Mouse (Mus musculus) kidney, adult 2 months (tissue): Measurements from ENCODE around the gene Lyl1. TPM values are rescaled to one million over a fixed set of nuclear protein-coding genes. Genes with fewer than 3 reads are reported as not detected.

Source experiments
- DNase-seq: peaks from one replicate; pipeline ENCODE4 v3.0.0; 2021
- H3K27ac ChIP-seq: fragments of 200-500 bp; 2 replicates; pipeline ENCODE4 v1.5.1; 2012; ENCODE audit warnings: low read depth, low read length, control low read depth, inconsistent platforms; ENCODE audit not compliant: insufficient read depth
- H3K27me3 ChIP-seq: fragments of 200-500 bp; replicated peaks from 2 replicates; pipeline ENCODE4 v1.6.1; 2012; ENCODE audit warnings: mild to moderate bottlenecking, moderate library complexity, low read length, inconsistent platforms; ENCODE audit not compliant: control insufficient read depth, insufficient read depth
- H3K36me3 ChIP-seq: fragments of 200-500 bp; 2 replicates; pipeline ENCODE4 v1.6.1; 2012; ENCODE audit warnings: mild to moderate bottlenecking, moderate library complexity, low read length, inconsistent platforms; ENCODE audit not compliant: control insufficient read depth, insufficient read depth
- H3K4me1 ChIP-seq: fragments of 200-500 bp; 2 replicates; pipeline ENCODE4 v1.6.1; 2011; ENCODE audit warnings: low read length; ENCODE audit not compliant: control insufficient read depth, insufficient read depth
- H3K4me3 ChIP-seq: fragments of 200-500 bp; 2 replicates; pipeline ENCODE4 v1.5.1; 2011; ENCODE audit warnings: mild to moderate bottlenecking, low read depth, low read length, control low read depth; ENCODE audit not compliant: insufficient read depth
- CTCF ChIP-seq: fragments of 200-500 bp; conservative IDR thresholded peaks from 2 replicates; pipeline ENCODE4 v1.5.1; 2011; ENCODE audit warnings: low read depth, mild to moderate bottlenecking, control low read depth, low read length, moderate library complexity, mixed read lengths; ENCODE audit not compliant: insufficient read depth, insufficient read length
- POLR2A ChIP-seq: fragments of 200-500 bp; IDR thresholded peaks from one replicate; pipeline ENCODE4 v1.6.1; 2011; ENCODE audit warnings: low read depth, low read length, control low read depth
- WGBS: fragments of 180-500 bp; shearing (Covaris S2); methylation state at CpG from one replicate; pipeline ENCODE4 v1.1.7; 2018; 5-methylcytosine and 5-hydroxymethylcytosine counted together
- polyA plus RNA-seq: library from polyadenylated mRNA; depleted of rRNA; stranded (reverse); fragments of >200 nt; gene quantifications from 2 replicates; pipeline ENCODE4 v1.2.3, GENCODE M21; 2012

The Lyl1 gene
- polyA plus RNA-seq, 1 experiment: 4.1 TPM

DNA sequence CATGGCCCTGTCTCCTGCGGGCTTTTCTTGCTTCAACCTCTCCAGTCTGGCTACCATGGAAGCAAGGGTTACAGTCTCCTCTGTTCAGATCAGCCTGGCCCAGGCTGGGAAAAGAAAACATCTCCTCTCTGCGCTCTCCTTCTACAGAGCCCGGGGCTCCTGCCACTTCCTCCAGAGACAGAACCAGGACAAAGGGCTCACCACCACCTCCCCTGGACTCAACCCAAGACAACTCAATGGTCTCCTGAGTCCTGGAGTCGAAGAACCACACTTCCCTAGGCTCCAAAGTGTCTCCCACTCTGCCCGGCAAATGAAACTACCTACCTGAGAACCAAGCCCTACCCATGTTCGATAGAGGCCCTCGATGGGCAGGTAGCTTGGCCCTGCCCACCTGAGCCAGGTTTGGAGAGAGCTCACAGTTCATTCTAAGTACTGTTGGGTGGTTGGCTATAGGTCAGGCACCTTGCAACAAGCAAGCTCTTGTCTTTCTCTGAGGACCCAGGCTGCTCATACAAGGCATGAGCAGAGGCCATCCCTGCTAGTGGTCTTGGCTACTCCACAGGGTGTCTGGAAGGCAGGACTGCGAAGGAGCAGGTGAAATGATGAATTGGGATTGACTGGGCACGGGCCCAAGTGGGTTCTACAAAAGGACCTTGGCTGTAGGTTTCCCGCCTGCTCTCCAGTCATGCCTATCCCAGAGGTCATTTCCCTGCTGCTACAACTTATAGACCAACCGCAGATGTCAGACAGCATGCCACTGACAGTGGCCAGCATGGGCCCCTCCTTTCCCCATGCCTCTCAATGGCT lies 30.3 kb downstream of the Lyl1 start:
- Histone ChIP-seq H3K36me3 (no peaks in the 10 kb centered on the region), H3K27me3 (no peaks in the 10 kb centered on the region), H3K27ac (no peak overlapping the region), H3K4me1 (peaks cover 5% of the 10 kb centered on the region), H3K4me3 (no peak overlapping the region)
- no peak for DNase-seq
- 55% methylated on average over 11 of the region's 11 CpGs for WGBS
- TF ChIP-seq POLR2A (no peak), CTCF (no peak)

DNA sequence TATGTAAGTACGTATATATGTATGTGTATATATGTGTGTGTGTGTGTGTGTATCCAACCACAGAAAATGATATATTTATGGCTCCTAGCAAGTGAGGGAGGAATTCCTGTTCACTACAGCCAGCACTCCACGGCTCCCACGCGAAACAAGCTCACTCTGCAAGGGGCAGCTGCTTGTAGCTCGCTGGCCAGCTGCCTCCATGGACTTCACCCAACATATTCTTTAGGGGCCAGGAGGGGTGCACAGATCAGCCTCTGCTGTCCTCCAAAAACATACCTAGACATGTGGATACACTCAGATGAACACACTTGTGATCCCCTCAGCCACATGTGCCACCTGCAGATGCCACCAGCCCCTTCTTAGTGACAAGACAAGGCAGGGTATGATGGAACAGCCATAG lies 31.3 kb downstream of the Lyl1 start:
- TF ChIP-seq POLR2A: no peak
- no peak for TF ChIP-seq CTCF
- peaks cover 5% of the 10 kb centered on the region for H3K4me1 ChIP-seq
- no peak overlapping the region for H3K27ac ChIP-seq
- H3K4me3 ChIP-seq: no peak overlapping the region
- WGBS: 50% methylated on average over 5 of the region's 5 CpGs
- no peaks in the 10 kb centered on the region for H3K27me3 ChIP-seq
- no peak for DNase-seq
- no peaks in the 10 kb centered on the region for H3K36me3 ChIP-seq

DNA sequence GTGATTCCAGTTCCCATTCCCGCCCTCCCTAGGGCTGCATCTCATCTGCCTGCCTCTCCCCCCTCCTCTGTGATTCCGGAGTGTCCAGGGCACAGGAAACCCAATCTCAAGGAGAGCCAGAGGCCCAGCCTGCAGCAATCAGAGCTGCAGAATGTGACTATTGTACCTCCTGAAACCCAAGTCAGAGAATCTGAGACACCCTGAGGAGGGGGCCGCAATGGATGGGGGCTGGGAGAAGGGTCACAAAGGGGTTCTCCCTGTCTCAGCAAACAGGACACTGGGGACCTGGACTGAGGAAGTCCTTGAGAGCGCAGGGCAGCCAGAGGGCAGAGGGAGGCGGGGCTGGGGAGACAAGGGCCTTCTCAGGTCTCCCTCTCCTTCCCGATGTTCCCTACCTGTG lies 31.7 kb downstream of the Lyl1 start:
- Histone ChIP-seq H3K27me3 (no peaks in the 10 kb centered on the region), H3K36me3 (no peaks in the 10 kb centered on the region), H3K4me1 (peaks cover 8% of the 10 kb centered on the region), H3K4me3 (no peak overlapping the region), H3K27ac (no peak overlapping the region)
- no peak for TF ChIP-seq POLR2A
- no peak for TF ChIP-seq CTCF
- peak; percentile 50 for DNase-seq
- WGBS: 42% methylated on average over 6 of the region's 6 CpGs

DNA sequence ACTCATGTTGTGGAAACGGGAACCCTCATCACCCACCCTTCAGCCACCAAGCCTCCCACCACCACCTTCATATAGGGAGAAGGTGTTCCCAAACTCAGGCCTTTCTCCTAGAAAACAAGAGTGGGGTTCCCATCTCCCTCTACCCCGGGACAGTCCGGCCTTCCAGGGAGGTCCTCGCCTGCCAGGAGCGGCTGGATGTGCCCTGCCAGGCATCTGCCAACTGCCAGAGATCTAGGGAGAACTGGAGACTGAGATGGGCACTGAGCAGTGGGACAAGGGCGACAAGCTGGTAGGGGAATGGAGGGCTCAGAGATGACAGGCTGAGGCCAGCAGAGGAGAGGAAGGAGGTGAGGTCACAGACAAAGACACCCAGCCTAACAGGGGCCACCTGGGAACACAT lies 32.7 kb downstream of the Lyl1 start:
- 96% methylated on average over 6 of the region's 6 CpGs for WGBS
- no peak overlapping the region for H3K27ac ChIP-seq
- H3K36me3 ChIP-seq: no peaks in the 10 kb centered on the region
- peaks cover 8% of the 10 kb centered on the region for H3K4me1 ChIP-seq
- no peak for DNase-seq
- no peak overlapping the region for H3K4me3 ChIP-seq
- TF ChIP-seq POLR2A (no peak), CTCF (no peak)
- no peaks in the 10 kb centered on the region for H3K27me3 ChIP-seq

DNA sequence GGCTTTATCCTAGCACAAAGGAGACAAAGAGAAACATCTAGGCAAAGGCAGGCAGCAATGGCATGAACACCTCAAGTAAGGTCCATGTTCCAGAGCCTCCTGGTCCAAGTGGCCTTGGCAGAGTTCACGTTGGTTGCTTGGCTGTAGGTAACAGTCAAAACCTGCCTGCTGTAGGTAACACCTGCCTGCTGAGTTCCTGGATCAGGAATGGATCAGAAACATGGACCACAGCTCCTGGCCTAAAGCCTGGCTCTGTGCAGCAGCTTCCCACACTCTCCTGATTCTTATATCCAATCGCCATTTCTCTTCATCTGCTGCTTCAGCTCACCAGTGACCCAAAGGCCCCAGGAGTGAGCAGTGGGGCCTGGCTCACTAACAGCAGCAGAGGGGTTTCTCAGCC lies 33.4 kb downstream of the Lyl1 start:
- 84% methylated on average over 2 of the region's 2 CpGs for WGBS
- TF ChIP-seq CTCF: no peak
- no peak for TF ChIP-seq POLR2A
- no peaks in the 10 kb centered on the region for H3K36me3 ChIP-seq
- no peaks in the 10 kb centered on the region for H3K27me3 ChIP-seq
- no peak overlapping the region for H3K27ac ChIP-seq
- H3K4me1 ChIP-seq: peaks cover 8% of the 10 kb centered on the region
- no peak for DNase-seq
- H3K4me3 ChIP-seq: no peak overlapping the region

DNA sequence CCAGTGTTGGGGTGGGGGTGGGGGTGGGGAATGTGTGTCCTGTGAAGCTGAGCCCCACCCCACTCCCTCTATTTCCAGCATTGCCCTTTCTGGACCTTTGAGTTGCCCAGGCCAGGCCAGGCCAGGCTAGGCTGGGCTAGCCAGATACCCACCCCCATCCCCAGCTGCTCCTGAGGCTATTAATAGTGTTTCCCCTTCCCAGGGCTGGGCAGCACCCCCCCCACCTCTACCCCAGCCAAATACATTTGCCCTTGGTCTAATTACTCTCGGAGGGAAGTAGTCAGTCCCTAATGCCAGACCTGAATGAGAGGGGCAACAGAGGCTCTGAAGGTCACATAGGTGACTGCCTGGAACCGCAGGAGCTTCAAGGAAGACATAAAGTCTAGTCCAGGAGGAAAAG lies 34.3 kb downstream of the Lyl1 start:
- no peak for TF ChIP-seq CTCF
- TF ChIP-seq POLR2A: no peak
- no peaks in the 10 kb centered on the region for H3K36me3 ChIP-seq
- no peaks in the 10 kb centered on the region for H3K27me3 ChIP-seq
- no peak overlapping the region for H3K4me3 ChIP-seq
- peaks cover 8% of the 10 kb centered on the region for H3K4me1 ChIP-seq
- 0 out of 2 replicates have a peak overlapping the region, but pooled peaks have one; percentile 9 for H3K27ac ChIP-seq
- DNase-seq: no peak
- WGBS: 53% methylated on average over 2 of the region's 2 CpGs

DNA sequence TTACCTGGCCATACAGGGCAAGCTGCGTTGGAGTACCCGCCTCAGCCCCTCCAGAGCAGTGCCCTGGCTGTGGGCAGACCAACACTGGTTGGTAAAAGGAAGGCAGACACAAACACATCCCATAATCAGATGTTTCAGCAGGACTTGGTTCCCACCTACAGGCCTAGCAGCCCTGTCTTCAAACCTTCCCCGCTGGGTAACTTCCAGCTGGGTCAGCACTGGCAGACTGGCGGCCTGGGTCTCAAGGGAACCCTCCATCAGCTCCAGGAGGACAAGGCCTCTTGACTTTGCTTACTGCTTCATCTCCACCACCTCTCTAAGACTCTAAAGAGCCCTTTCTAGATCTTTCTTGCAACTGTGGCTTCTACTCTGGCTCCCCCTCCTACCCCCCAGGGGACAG lies 35.3 kb downstream of the Lyl1 start:
- Histone ChIP-seq H3K4me1 (peaks cover 6% of the 10 kb centered on the region), H3K27ac (no peak overlapping the region), H3K27me3 (no peaks in the 10 kb centered on the region), H3K4me3 (no peak overlapping the region), H3K36me3 (no peaks in the 10 kb centered on the region)
- TF ChIP-seq POLR2A (no peak), CTCF (no peak)
- DNase-seq: no peak
- WGBS: 92% methylated on average over 4 of the region's 4 CpGs

DNA sequence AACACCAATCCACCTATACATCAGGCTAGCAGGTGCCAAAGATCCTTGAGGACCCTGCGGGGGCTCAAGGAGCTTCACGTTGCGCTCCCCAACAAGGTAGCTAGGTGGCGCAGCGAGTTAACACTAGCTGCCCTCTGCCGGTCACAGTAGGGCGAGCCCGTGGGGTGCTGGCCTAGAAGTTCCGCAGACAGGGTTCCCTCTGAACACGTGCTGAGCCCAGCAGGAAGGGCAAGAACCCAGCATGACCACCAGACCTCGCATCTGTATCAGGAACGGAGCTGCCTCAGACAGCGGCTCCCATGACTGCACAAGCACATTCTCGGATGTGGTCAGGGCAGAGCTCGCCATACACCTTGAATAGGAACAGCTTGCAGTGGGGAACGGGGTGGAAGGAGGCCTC lies 36.4 kb downstream of the Lyl1 start:
- WGBS: 7% methylated on average over 16 of the region's 16 CpGs

More for the DNA sequence above, 36.4 kb downstream of the Lyl1 start:
- Histone ChIP-seq H3K27me3 (no peaks in the 10 kb centered on the region), H3K27ac (no peak overlapping the region), H3K36me3 (no peaks in the 10 kb centered on the region), H3K4me1 (peaks cover 3% of the 10 kb centered on the region; the same call in 1 of the 2 replicates), H3K4me3 (no peak overlapping the region)
- peak; percentile 79 for DNase-seq
- TF ChIP-seq POLR2A (no peak), CTCF (peak; percentile 98)
